21 mouse cellular contexts compared by ENCODE assay signal in the genomic region with DNA sequence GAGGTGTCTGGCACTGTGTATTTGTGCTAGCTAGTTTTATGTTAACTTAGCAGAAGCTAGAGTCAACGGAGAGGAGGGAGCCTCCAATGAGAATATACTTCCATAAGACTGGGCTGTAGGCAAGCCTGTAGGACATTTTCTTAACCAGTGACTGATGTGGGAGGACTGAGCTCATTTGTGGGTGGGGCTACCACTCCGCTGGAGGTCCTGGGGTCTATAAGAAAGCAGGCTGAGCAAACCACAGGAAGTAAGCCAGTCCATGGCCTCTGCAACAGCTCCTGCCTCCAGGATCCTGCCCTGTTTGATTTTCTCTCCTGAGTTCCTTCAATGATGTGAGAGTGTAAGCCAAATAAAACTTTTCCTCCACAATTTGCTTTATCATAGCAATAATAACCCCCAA. TPM values are rescaled to one million over a fixed set of nuclear protein-coding genes. Genes with fewer than 3 reads are reported as not detected.
DNase-seq lines count a peak whose midpoint lies in the region; ATAC-seq and TF ChIP-seq lines count a peak whose summit lies in the region.
"Had no signal": no experiment of that assay in that cellular context is flagged by ENCODE, and none has a peak within 500 bp of the region (broad histone marks: within the 10 kb centered on the region; RNA-seq: fewer than 3 reads in every experiment).

No protein-coding gene starts in this region.

- no peaks in the 10 kb centered on the region for H3K9me3 ChIP-seq in erythroblast, embryonic 14.5 days (ENCODE audit: control insufficient read depth, low read length)
- H3K9me3 ChIP-seq in liver, embryonic 13.5 days (replicated peaks) = no peaks in the 10 kb centered on the region
- H3K9me3 ChIP-seq in liver, embryonic 11.5 days (ENCODE audit: control insufficient read depth, low read length) = no peaks in the 10 kb centered on the region
- H3K9me3 ChIP-seq in liver, postnatal 0 days (ENCODE audit: low read length) = no peaks in the 10 kb centered on the region
- H3K9me3 ChIP-seq: embryonic facial prominence, embryonic 15.5 days; forebrain, embryonic 13.5 days; heart, embryonic 15.5 days; hindbrain, embryonic 10.5 days had no signal

- no peak for TF ChIP-seq EP300 in liver, postnatal 0 days (IDR thresholded peaks at IDR 0.05; ENCODE audit: low read depth)

- H3K4me1 ChIP-seq in erythroblast, embryonic 14.5 days (ENCODE audit: control insufficient read depth) = peaks cover 67% of the 10 kb centered on the region
- H3K4me1 ChIP-seq in liver, embryonic 13.5 days (replicated peaks) = peaks cover 57% of the 10 kb centered on the region
- peaks cover 8% of the 10 kb centered on the region for H3K4me1 ChIP-seq in liver, embryonic 11.5 days (replicated peaks; ENCODE audit: control insufficient read depth, insufficient read depth, low read length)
- peaks cover 12% of the 10 kb centered on the region for H3K4me1 ChIP-seq in liver, postnatal 0 days (ENCODE audit: insufficient read depth)

- no peak for TF ChIP-seq CTCF in liver, postnatal 0 days (IDR thresholded peaks at IDR 0.05; ENCODE audit: low read depth)

- H3K27ac ChIP-seq in liver, embryonic 13.5 days = peak overlapping the region; percentile 96
- no peak overlapping the region for H3K27ac ChIP-seq in liver, embryonic 11.5 days (ENCODE audit: low read depth, low read length)
- H3K27ac ChIP-seq in liver, postnatal 0 days (ENCODE audit: low read depth) = 0 out of 2 replicates have a peak overlapping the region, but pooled peaks have one; percentile 12
- H3K27ac ChIP-seq: embryonic facial prominence, embryonic 15.5 days; forebrain, embryonic 13.5 days; heart, embryonic 15.5 days; hindbrain, embryonic 10.5 days; hindbrain, embryonic 14.5 days had no signal

- H3K4me2 ChIP-seq in liver, embryonic 13.5 days = peak overlapping the region; percentile 62
- H3K4me2 ChIP-seq in liver, embryonic 11.5 days = no peak overlapping the region
- H3K4me2 ChIP-seq in liver, postnatal 0 days (ENCODE audit: low read depth, low read length) = peak overlapping the region; percentile 72; the same call in 1 of the 2 replicates
- H3K4me2 ChIP-seq: embryonic facial prominence, embryonic 15.5 days; heart, embryonic 11.5 days; heart, embryonic 15.5 days; hindbrain, embryonic 14.5 days had no signal

- H3K36me3 ChIP-seq in erythroblast, embryonic 14.5 days (ENCODE audit: control insufficient read depth) = no peaks in the 10 kb centered on the region
- H3K36me3 ChIP-seq in liver, embryonic 13.5 days = no peaks in the 10 kb centered on the region
- H3K36me3 ChIP-seq in liver, embryonic 11.5 days (ENCODE audit: control insufficient read depth, insufficient read depth, low read length) = no peaks in the 10 kb centered on the region
- H3K36me3 ChIP-seq in liver, postnatal 0 days (replicated peaks; ENCODE audit: insufficient read depth, low read length) = no peaks in the 10 kb centered on the region
- H3K36me3 ChIP-seq: embryonic facial prominence, embryonic 15.5 days; heart, embryonic 15.5 days; hindbrain, embryonic 10.5 days had no signal

- no peak for DNase-seq in liver, embryonic 13.5 days
- DNase-seq in liver, embryonic 11.5 days (ENCODE audit: low spot score) = no peak
- peak; percentile 47 for DNase-seq in thymus, postnatal 4 days
- no peak for DNase-seq in thymus, postnatal 25 days
- peak; percentile 13 for DNase-seq in liver, postnatal 0 days
- no peak for DNase-seq in embryo, embryonic 11 days
- DNase-seq: adrenal gland, postnatal 14 days; cerebellum, adult 11-12 months; gastrocnemius, postnatal 36 days; heart, adult 18-20 months had no signal

- H3K27me3 ChIP-seq in erythroblast, embryonic 14.5 days (ENCODE audit: control insufficient read depth) = no peaks in the 10 kb centered on the region
- H3K27me3 ChIP-seq in liver, embryonic 13.5 days = no peaks in the 10 kb centered on the region
- no peaks in the 10 kb centered on the region for H3K27me3 ChIP-seq in liver, embryonic 11.5 days (replicated peaks; ENCODE audit: control insufficient read depth, insufficient read depth, low read length)
- no peaks in the 10 kb centered on the region for H3K27me3 ChIP-seq in liver, postnatal 0 days (ENCODE audit: insufficient read depth, low read length)
- H3K27me3 ChIP-seq: CH12.LX; embryonic facial prominence, embryonic 15.5 days; forebrain, embryonic 13.5 days; heart, embryonic 15.5 days; Patski had no signal

- WGBS in liver, embryonic 13.5 days (ENCODE audit: insufficient replicate concordance) = 21% methylated on average over 2 of the region's 2 CpGs
- 27% methylated on average over 2 of the region's 2 CpGs for WGBS in liver, embryonic 11.5 days
- WGBS in liver, postnatal 0 days (ENCODE audit: insufficient replicate concordance) = 32% methylated on average over 2 of the region's 2 CpGs

- H3K4me3 ChIP-seq in erythroblast, embryonic 14.5 days (replicated peaks) = peak overlapping the region; percentile 69
- peak overlapping the region; percentile 54; the same call in 1 of the 2 replicates for H3K4me3 ChIP-seq in liver, embryonic 13.5 days (replicated peaks)
- H3K4me3 ChIP-seq in liver, embryonic 11.5 days (ENCODE audit: low read depth, low read length) = no peak overlapping the region
- H3K4me3 ChIP-seq in liver, postnatal 0 days (ENCODE audit: low read depth, low read length) = no peak overlapping the region; the same call in 1 of the 2 replicates
- H3K4me3 ChIP-seq: embryonic facial prominence, embryonic 15.5 days; forebrain, embryonic 13.5 days; heart, embryonic 15.5 days had no signal

- no peak for ATAC-seq in erythroblast, adult 5-6 weeks (replicated peaks; ENCODE audit: low FRiP score, poor library complexity, severe bottlenecking)
- ATAC-seq in liver, embryonic 13.5 days (ENCODE audit: low read depth) = no peak
- ATAC-seq in liver, embryonic 11.5 days (replicated peaks; ENCODE audit: low FRiP score) = no peak
- no peak for ATAC-seq in liver, postnatal 0 days
- ATAC-seq: activated CD4-positive, CD25-positive, alpha-beta regulatory T cell, adult 4 months; forebrain, embryonic 13.5 days; Patski had no signal

- peak overlapping the region; percentile 76 for H3K9ac ChIP-seq in liver, embryonic 13.5 days
- no peak overlapping the region for H3K9ac ChIP-seq in liver, embryonic 11.5 days (ENCODE audit: low read depth, low read length)
- H3K9ac ChIP-seq in liver, postnatal 0 days (replicated peaks) = peak overlapping the region; percentile 35
- H3K9ac ChIP-seq: embryonic facial prominence, embryonic 15.5 days; forebrain, embryonic 13.5 days; heart, embryonic 15.5 days; hindbrain, embryonic 14.5 days had no signal

RNA-seq across cellular contexts. Expression of a gene that starts 2.3 kb away (rescaled TPM):
- 17.0 and 19.6 TPM in 2 replicates for polyA plus RNA-seq in erythroblast, embryonic 14.5 days (2012)
- total RNA-seq in erythroblast, adult 5-6 weeks (2015; ENCODE audit: low replicate concordance) = 17.9 and 23.8 TPM in 2 replicates
- 272 and 275 TPM in 2 replicates for total RNA-seq in erythroblast, adult 5-6 weeks (2017; ENCODE audit: low replicate concordance)
- 11.6 and 16.7 TPM in 2 replicates for polyA plus RNA-seq in liver, embryonic 13.5 days (2015; fragmentation: Nextera tagmentation; extraction: Ambion mirVana)
- polyA plus RNA-seq in liver, embryonic 11.5 days (2014; fragmentation: Nextera tagmentation; extraction: Ambion mirVana) = 11.2 and 13.2 TPM in 2 replicates
- polyA plus RNA-seq in liver, postnatal 0 days (2015; fragmentation: Nextera tagmentation; extraction: Ambion mirVana) = 5.1 and 5.3 TPM in 2 replicates
- polyA plus RNA-seq: Patski had no signal

RNA-seq across cellular contexts. Expression of a gene that starts 2.6 kb away (rescaled TPM):
- polyA plus RNA-seq in erythroblast, embryonic 14.5 days (2012) = 9.1 and 21.8 TPM in 2 replicates
- 3.7 and 12.3 TPM in 2 replicates for total RNA-seq in erythroblast, adult 5-6 weeks (2015; ENCODE audit: low replicate concordance)
- 705 and 715 TPM in 2 replicates for total RNA-seq in erythroblast, adult 5-6 weeks (2017; ENCODE audit: low replicate concordance)
- polyA plus RNA-seq in liver, embryonic 13.5 days (2015; fragmentation: Nextera tagmentation; extraction: Ambion mirVana) = 17.9 and 18.6 TPM in 2 replicates
- polyA plus RNA-seq in liver, embryonic 11.5 days (2014; fragmentation: Nextera tagmentation; extraction: Ambion mirVana) = 26.4 and 36.7 TPM in 2 replicates
- polyA plus RNA-seq in liver, postnatal 0 days (2015; fragmentation: Nextera tagmentation; extraction: Ambion mirVana) = 7.4 and 9.4 TPM in 2 replicates
- polyA plus RNA-seq: activated CD4-positive, CD25-positive, alpha-beta regulatory T cell, adult 4 months; Patski had no signal

RNA-seq across cellular contexts. Expression of a gene that starts 4.1 kb away (rescaled TPM):
- polyA plus RNA-seq in erythroblast, embryonic 14.5 days (2012) = 24.7 and 42.0 TPM in 2 replicates
- total RNA-seq in erythroblast, adult 5-6 weeks (2015; ENCODE audit: low replicate concordance) = 32.4 and 38.2 TPM in 2 replicates
- 129 and 151 TPM in 2 replicates for total RNA-seq in erythroblast, adult 5-6 weeks (2017; ENCODE audit: low replicate concordance)
- polyA plus RNA-seq in liver, embryonic 13.5 days (2015; fragmentation: Nextera tagmentation; extraction: Ambion mirVana) = 38.8 and 52.6 TPM in 2 replicates
- 36.9 and 39.3 TPM in 2 replicates for polyA plus RNA-seq in liver, embryonic 11.5 days (2014; fragmentation: Nextera tagmentation; extraction: Ambion mirVana)
- polyA plus RNA-seq in liver, postnatal 0 days (2015; fragmentation: Nextera tagmentation; extraction: Ambion mirVana) = 18.0 and 18.3 TPM in 2 replicates

RNA-seq across cellular contexts. Expression of a gene that starts 9.6 kb away (rescaled TPM):
- polyA plus RNA-seq in erythroblast, embryonic 14.5 days (2012) = 6.1 and 13.9 TPM in 2 replicates
- 14.6 and 64.4 TPM in 2 replicates for total RNA-seq in erythroblast, adult 5-6 weeks (2015; ENCODE audit: low replicate concordance)
- total RNA-seq in erythroblast, adult 5-6 weeks (2017; ENCODE audit: low replicate concordance) = 627 and 660 TPM in 2 replicates
- polyA plus RNA-seq in liver, embryonic 13.5 days (2015; fragmentation: Nextera tagmentation; extraction: Ambion mirVana) = 3.5 and 3.7 TPM in 2 replicates
- 4.1 and 4.6 TPM in 2 replicates for polyA plus RNA-seq in liver, embryonic 11.5 days (2014; fragmentation: Nextera tagmentation; extraction: Ambion mirVana)
- polyA plus RNA-seq in liver, postnatal 0 days (2015; fragmentation: Nextera tagmentation; extraction: Ambion mirVana) = 1.7 and 2.2 TPM in 2 replicates

RNA-seq across cellular contexts. Expression of a gene that starts 9.9 kb away (rescaled TPM):
- 105 and 181 TPM in 2 replicates for polyA plus RNA-seq in erythroblast, embryonic 14.5 days (2012)
- 2.5 TPM in 1 of 2 replicates, not detected in the other for total RNA-seq in erythroblast, adult 5-6 weeks (2015; ENCODE audit: low replicate concordance)
- total RNA-seq in erythroblast, adult 5-6 weeks (2017; ENCODE audit: low replicate concordance) = 462 and 930 TPM in 2 replicates
- polyA plus RNA-seq in liver, embryonic 13.5 days (2015; fragmentation: Nextera tagmentation; extraction: Ambion mirVana) = 3.6 and 18.3 TPM in 2 replicates
- 10.7 and 13.3 TPM in 2 replicates for polyA plus RNA-seq in liver, embryonic 11.5 days (2014; fragmentation: Nextera tagmentation; extraction: Ambion mirVana)
- polyA plus RNA-seq in liver, postnatal 0 days (2015; fragmentation: Nextera tagmentation; extraction: Ambion mirVana) = 8.6 and 9.9 TPM in 2 replicates
- polyA plus RNA-seq: heart, embryonic 15.5 days; hindbrain, embryonic 14.5 days had no signal

Comparison
In these comparisons a context has a peak if more than half of its experiments do, and no peak if none do; other contexts are left out.
1. H3K4me3 ChIP-seq: peak in erythroblast, embryonic 14.5 days (single experiment) and liver, embryonic 13.5 days (single experiment); none in liver, embryonic 11.5 days (single experiment) and liver, postnatal 0 days (single experiment).
2. DNase-seq: peak in thymus, postnatal 4 days (single experiment) and liver, postnatal 0 days (single experiment); none in liver, embryonic 13.5 days (single experiment), liver, embryonic 11.5 days (single experiment), thymus, postnatal 25 days (single experiment) and embryo, embryonic 11 days (single experiment).